Mouse (Mus musculus): ENCODE results near the gene A730009L09Rik.

Gene A730009L09Rik

DNA sequence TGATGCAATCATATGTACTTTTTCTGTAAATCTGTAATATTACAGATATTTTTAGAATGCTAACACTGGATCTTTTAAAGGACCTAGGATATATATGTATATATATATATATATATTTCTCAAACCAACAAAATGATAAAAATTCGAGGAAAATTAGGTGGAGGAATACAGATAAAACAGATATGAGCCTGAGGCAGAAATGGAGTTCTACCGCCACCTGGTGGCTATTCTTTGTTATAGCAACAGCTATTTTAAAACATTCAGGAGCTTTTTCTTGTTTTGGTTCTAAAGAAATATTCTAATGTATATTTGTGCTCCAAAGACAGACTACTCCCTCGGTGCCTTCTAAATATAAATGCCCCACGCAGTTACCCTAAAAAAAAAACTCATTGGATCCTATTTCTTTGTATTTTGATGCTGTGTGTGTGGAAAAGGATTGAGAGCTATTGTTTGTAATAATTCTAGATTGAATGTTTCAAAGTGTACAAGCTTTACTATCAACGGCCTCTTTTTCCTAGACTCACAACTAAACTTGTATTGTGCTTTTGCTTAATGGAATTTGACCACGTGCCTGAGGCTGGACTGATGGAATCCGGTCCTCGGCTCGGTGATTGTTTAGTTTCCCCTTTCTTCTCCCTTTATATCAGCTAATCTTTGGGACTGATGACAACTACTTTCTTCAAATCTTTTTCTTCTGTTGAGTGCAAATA lies 44.8 kb downstream of the A730009L09Rik start:
- peak; percentile 33 for DNase-seq (ENCODE audit: low read depth, low spot score)

DNA sequence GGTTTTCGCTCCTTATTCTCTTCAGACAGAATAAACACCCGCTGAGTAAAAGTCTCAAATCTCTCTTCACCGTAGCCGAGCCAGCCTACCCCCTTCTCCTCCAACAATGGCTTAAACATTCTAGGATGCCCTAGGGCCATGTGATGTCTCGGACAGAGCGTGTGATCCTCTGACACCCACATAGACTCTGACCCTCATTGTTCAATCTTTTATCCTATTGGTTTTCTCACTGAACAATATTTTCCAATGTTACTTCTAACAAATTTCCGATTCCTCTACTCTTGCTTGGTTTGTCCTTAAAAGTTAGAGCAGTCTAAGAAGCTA lies 45.3 kb downstream of the A730009L09Rik start:
- no peak for DNase-seq (ENCODE audit: low read depth, low spot score)
